Mouse (Mus musculus) forelimb bud, embryonic 11.5 days (tissue): ENCODE data around the gene Tprgl.

Source experiments
- DNase-seq: peaks from one replicate; pipeline ENCODE4 v3.0.0-alpha.2; 2012; ENCODE audit warnings: low read depth, low spot score

Tprgl gene

DNA sequence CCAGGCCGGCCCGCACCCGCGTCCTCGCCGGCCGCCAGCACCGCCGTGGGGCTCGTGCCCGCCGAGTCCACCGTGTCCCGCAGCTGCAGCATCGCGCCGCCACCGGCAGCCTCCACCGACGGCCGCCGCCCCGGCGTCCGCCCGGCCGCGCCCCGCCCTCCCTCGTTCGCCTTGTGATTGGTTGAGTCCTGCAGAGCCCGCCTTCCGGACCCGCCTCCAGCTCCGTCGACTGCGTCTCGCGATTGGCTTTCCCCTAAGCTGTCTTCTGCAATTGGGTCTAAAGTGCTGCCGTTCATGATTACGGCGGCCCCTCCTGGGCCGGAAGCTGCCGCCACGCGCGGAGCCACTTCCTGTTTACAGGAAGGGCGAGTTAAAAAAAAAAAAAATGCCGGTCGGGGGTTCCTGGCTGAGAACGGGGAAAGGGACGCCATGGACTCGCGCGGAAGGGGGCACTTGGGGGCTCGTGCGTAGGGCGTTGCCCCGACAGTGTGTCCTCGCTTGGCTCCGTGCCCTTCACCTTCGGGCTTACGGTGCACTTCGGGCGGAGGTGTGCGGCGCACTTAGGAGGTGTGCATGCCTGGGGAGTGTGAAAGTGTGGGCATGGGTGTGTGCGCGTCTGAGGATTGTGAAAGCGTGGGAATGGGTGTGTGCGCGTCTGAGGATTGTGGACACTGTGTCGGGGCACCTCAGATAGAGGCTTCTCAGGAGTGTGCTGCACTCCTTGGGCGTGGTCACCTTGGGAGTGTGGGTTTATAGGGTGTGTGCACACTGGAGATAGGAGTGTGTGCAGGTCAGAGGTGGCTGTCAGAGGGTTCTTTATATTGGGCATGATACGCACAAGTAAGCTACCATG lies at the start of gene Tprgl:
Gene Tprgl (minus strand): TSS at position 129 of the 853 bp plus-strand sequence.
- DNase-seq, result peak; percentile 97

DNA sequence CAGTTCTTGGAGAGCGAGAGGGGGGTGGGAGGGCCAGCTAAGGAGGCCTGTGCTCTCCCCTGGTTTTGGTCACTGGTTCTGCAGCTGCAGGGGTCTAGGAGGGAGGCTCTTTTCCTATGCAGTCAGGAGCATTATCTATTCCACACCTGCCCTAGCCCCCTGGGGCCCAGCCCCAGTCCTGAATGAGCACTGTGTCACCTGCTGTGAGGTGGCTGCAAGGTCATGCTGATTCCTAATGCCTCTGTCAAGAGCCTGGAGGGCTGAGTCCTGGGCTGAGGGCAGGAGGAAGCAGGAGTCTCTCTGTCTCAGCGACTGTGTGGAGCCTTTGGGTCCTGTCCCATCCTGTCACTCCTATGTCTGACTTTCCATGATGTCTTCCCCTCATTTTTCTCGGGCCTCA lies 49.4 kb upstream of the Tprgl start:
- no peak for DNase-seq

DNA sequence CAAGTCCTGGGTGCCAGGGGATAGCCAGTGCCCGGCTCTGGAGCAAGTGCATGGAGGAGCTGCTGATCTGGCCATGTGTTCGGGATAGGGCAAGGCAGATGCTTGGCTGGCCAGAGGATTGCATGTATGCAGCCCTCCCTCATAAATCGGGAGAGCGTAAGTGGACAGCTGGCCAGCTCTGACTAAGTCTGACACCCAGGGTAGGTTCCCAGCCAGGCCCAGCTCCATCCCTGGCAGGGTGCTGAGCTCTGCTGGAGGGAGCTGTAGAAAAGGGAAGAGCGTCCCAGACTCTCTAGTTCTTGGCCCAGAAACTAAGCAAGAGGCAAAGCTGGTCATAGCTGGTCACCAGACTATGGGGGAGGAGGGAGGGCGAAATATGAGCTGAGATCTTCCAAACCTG lies 48.6 kb upstream of the Tprgl start:
- DNase-seq, result no peak

DNA sequence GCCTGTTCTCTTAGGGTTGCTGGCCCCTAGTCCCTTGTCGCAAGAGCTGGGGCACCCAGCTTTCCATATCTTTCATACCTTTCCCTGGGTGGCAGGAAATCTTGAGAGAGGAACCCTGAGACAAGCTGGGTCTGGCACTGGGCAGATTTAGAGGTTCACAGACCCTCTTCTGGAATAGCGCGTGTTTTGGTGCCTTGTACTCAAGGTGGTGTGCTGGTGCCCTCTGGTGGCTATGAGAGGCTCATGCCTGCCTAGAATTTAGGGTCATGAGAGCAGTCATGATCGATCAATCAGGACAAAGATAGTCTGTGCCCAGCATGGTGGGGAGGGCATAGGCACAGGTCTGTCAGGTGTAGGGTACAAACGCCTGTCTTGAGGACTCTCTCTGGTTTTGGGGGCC lies 46.8 kb upstream of the Tprgl start:
- peak; percentile 70 for DNase-seq

DNA sequence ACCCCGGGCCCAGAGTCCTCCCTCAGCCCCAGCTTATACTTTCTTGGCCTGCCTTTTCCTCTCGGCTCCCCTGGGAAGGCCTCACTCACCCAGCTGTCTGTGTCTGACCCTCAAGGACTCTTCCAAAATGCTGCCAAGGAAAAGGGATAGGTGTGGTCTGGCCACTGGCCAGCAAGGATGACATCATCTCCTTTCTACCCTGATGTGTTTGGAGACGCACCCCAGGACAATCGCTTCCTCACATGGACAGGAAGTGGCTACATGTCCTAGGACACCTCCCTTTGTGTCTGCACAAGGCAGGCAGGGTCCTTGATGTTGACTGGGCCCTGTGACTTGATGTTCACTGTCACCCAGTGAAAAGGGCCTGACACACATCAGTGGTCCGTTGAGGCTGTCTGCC lies 44.9 kb upstream of the Tprgl start:
- DNase-seq, result no peak

DNA sequence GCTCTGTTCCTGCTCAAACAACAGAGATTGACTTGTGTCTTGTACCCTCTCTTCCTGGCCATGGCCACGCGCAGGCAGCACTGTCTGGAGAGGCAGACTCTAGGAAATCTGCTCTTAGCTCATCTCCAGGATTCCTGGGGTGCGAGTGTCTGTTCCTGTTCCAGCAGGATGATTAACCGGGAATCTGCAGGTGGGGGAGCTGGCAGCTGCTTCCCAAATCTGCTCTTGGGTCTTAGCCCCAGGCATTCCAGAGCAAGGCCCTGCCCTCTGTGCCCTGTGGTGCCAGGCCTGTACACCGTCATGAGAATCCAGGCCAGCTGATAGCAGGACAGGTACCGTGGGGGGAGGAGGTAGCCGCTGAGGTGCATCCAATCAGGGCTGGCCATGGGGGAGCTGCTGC lies 44.1 kb upstream of the Tprgl start:
- no peak for DNase-seq

DNA sequence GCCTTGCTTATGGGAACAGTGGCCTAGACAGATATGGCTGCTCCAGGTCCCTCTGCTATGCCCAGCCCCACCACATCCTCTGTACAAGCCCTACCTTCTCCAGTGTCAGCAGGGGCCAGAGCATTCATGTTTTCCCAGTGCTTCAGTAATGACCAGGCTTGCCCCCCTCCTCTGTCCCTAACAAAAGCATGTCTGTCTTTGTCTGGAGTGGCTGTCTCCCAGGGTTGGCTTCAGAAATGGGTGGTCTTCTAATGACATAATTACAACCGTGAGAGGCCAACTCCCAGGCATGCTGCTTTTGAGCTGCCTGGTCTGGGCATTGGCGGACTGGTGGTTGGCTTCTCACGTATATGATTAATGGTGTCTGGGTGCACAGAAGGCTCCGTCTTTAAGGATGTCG lies 41.0 kb upstream of the Tprgl start:
- DNase-seq, result no peak

DNA sequence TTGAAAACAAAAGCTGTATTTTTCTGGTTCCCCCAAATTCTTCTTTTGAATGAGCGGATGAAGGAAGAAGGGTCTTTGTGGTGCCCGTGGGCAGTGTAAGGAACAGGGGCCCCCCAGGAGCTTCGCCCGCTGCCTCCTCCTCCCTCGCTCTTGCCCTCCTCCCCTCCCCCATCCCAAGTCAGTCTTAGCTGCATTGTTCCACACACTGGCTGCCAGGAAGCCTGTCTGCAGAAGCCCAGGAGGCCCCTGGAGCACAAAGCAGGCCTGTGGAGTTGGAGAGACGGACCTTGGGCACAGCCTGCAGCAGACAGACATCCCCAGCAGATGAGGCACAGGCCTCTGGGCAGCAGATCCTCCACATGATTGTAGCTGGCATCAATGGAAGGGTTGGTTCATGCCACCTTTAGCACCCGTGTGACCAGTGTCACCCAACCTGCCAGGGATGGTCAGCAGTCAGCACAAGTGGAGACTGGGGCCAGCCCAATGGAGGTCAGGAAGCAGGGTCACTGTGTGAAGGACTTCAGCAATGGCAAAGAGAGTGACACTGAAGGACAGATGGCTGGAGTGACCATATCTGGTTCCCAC lies 38.0 kb upstream of the Tprgl start:
- no peak for DNase-seq

DNA sequence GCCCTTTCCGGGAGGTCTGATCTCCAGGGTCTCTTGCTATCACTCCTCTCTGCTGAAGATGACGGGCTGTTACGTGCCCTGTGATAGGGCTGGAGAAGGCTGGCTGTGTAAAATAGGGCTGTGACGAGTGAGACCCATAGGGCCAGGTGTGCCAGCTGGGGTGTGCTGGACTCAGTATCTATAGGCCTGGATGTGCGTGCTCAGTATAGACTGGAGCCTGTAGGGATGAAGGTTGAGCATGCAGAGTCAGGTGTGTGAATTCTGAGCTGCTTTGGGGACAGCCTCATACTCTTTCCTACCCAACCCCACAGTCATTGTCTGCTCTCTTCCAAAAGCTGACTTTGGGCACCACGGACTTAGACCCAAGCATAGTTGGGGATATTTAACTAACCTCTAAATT lies 37.5 kb upstream of the Tprgl start:
- DNase-seq, result no peak

DNA sequence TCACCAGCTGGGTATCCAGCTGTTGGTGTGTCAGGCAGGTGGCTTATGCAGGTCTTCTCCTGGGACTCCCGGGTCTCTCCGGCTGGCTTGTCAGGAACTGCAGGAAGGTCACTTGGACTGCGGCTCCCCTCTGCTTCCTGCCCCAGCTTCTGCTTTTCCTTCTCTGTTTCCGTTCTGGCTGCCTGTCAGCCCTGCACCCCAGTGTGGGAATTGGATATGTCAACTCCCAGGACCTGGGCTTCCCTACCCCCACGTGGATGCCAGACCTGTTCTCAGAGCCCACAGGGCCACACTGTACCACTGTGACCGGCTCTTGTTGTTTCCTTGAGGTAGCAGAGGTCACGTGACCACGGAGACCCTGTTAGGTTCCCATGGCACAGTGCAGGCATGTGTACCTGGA lies 28.5 kb upstream of the Tprgl start:
- no peak for DNase-seq

DNA sequence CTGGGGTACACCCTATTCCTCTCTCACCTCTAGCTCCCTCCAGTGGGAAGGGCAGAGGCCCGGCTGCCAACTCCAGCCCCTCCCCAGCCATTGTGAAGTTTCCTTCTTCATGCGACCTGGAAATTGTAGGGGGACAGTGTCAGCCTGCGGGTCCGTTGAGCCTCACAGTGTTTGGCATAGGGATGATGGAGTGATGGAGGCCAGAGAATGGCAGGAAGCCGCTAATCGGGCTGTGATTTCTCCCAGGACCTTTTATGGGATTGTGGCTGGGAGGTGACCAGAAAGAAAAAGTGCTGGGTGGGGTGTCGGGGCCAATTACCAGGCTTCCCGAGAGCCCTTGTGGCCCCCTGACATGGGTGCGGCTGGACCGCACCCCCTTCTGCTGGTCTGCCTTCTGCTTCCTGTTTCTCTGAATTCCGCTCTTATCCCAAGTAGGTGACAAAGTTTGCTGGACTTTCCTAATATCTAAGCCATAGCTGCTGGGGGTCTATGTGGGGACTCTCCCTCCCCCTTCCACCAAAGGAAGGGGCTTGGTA lies 25.6 kb upstream of the Tprgl start:
- no peak for DNase-seq

DNA sequence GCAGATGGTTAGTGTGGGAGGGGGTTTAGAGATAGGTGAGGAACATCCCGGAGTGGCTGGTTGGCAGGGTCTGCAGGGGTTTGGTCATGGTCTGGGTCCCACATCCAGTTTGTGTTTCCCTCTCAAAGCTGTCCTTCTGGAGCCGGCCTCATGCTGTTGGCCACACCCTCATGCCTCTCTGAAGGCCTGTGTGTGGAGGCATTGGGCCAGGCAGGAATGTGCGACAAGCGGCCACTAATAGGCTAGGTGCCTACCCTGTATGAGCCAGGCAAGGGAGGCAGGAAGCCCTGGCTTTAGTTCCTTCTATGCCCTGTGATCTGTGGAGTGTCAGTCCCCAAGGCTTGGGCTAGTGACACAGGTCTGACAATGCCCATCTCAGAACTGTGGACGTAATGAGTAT lies 24.5 kb upstream of the Tprgl start:
- DNase-seq, result no peak

DNA sequence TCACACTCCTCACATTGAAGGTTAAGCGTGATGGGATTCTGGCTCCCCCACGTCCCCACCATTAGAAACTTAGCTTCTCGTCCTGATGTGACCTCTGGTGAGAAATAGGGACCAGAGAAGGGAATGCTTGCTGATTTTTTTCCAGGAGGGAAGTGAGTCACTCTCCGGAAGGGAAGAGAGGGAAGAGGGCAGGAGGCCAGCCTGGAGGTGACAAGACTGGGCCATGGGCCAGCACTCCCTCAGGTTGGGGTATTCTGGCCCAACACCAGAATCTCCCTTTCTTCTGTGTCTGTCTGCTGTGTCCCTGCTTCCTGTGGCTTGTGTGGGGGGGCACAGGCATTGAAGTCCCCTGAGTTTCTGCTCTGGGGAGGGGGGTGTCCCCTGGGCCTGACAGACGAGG lies 23.1 kb upstream of the Tprgl start:
- DNase-seq, result no peak

DNA sequence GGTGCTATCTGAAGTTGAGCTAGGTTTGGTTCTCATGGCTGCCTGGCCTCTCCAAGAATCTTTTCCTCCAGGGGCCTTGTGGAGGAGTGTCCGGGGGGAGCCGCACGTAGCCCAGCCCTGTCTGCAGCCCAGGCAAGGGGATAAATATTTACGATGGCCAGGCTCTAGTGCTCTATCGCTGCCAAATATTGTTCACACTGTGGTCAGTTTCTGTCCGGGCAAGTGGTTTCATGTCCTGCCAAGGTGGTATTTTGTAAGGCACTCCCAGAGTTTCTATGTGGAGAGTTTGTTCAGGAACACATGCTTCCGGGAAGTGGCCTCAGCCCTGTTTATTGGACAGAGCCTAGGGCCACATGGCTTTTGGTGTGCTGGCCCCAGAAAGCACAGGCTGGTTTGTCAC lies 20.5 kb upstream of the Tprgl start:
- DNase-seq, result no peak

DNA sequence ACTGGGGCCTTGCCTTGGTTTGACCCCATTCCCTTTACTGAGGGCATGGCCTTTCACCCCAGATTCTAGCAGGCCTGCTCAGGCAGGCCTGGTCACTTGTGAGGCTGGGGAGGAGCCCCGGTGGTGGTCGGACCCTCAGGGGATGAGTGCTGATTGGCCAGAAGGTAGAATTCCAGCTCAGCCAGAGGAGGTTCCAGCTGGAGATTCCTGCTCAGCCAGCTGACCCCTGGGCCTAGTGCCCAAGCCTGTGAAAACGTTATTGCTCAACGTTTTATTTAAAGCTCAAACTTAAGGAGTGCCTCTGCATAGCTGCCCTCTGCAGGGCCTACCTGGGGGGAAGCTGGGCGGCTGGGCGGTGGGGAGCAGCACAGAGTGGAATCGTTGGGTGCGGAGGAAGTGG lies 16.8 kb upstream of the Tprgl start:
- no peak for DNase-seq

DNA sequence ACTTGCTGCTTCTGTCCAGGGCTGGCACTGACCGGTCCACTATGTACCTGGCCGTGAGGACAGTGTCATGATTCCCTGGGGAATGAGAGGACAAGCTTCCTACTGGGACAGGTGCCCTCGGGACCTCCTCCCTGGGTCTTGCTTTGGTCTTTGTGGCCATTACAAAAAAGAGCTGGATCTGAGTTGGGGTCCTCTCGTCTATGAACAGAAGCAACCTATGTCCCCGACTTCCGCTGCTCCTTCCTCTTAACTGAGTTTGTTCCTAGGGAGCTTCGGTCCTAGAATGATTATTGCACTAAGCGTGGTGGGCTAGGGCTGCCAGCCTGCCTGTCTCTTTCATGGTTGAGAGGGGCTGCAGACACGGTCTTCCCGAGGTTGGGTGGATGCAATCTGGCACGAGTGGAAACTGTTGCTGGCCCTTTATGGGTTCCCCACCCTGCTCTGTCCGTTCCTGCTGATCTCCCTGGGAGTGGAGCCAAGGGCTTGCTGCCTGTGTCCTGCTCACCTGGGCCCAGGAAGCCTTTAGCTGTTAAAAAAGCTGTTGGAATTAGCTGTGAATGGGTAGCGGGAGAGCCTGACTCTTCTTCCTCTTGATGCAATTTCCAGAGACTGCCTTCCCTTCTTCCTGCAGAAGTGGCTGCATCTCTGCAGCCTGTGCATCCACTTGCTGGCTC lies 11.6 kb upstream of the Tprgl start:
- DNase-seq, result no peak

DNA sequence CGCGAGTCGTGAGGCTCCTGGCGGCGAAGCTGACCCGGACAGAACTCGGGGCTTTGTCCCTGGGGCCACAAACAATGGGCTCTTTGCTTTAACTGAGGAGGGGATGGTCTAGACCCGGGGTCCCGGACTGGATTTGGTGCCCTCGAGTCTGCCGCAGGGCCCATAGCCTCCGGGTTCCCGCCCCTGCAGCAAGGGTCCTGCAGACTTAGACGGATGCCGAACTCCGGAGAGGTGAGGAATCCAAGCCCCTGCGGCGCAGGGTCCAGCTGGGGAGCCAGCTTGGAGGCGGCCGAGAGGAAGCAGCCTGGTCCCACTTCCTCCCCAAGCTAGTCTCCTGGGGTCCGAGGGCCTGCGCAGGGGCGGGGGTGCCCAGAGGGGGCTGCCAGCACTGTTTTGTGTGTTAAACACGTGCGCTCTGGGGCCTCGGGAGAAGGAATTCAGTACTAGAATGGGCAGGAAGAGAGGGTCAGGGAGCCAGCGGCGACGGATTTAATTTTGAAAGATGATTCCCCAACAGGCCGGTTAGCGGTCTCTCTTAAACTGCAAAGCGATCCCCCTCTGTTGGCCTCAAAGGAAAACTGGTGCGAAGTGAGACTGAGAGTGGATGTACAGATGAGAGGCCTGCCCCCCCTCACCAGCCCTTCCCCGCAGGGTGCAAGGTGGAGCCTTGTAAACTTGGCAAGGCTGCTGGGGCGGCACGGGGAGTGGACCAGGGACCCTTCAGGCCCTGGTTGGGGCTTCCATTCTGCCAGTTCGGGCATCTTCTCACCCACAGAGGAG lies 10.9 kb upstream of the Tprgl start:
- peak; percentile 53 for DNase-seq

DNA sequence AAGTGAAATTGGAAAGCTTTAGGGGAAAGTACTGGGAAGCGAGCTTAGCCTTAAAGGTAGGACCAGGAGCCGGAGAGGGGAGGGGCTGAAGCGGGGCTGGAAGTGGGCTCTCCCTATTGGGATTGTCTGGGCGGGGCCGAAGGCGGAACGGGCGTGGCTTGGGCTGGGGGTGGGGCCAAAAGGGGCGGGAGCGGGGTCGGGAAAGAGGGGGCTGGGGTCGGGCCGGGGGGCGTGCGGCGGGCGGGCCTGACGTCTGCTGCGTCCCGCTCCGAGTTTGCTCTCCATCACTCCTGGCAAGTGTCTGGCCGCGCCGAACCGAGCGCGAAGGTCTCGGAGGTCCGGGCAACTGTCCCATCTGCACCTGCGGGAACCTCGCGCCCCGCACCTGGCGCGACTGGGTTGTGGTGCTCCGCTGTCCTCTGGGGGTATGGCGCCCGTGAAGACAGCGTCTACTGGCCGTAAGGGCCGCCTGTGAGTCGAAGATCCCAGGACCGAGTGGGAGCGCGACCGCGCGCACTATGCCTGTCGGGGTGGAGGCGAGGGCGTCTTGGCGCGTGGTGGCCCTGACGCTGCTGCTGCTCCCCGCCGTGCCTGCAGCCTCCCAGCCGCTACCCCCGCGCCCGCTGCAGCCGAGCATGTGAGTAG lies 10.2 kb upstream of the Tprgl start, which contains the start of gene Megf6:
Gene Megf6 (plus strand): TSS at position 225 of the 645 bp plus-strand sequence.
- peak; percentile 82 for DNase-seq

DNA sequence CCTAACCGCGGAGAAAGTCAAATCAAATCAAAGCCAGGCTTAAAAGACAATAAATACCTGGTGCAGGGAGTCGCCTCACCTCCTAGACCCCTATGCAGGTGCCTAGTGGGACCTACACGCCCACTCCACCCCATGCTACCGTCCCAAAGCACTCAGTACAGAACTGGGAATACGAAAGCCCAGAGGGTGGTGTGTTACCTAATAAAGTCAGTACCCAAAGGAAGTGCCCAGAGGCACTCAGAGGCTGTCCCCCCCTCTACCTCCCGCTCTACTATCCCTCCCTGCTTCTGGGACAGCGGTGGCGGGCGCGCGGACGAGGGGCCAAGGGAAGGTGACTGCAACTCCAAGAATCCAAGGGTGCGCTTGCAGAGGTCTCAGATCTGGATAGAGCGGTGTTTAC lies 9.6 kb upstream of the Tprgl start:
- no peak for DNase-seq

DNA sequence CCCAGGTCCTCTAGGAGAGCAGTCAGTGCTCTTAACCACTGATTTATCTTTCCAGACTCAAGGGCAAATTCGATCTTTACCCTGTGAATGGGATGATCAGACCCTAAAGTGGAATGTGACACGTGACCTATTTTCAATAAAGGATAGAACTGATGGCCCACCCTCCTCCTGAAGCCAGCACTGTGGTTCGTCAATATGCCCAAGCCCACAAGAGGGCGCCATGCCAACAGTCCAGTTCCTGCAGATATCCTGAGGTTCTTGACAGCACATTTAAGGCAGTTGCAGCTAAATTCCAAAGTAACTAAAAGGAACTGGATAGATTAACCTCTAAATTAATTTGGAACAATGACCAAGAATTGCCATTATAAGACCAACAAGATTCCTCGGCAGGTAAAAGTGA lies 6.6 kb upstream of the Tprgl start:
- DNase-seq, result peak; percentile 57

DNA sequence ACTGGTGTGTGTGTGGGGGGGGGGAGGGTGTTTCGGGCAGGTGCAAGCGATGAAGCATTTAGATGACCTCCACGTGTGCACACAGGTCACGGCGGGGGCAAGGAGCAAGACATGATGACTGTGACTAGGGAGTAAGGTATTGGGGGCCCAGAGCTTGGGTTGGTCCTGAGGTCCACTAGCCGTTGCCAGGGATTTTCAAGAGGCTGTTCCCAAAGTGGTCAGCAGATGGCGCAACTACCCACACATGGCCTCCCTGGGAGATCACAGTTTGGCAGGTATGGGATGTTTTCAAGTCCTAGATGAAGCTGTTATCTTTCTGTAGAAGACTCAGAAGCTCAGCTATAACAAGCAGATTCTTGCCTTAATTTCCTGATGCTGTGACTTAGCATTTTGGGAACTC lies 2.8 kb upstream of the Tprgl start:
- DNase-seq, result peak; percentile 70
